Mouse (Mus musculus) neural tube, embryonic 15.5 days (tissue): ENCODE results near the gene Senp3. TPM values are rescaled to one million over a fixed set of nuclear protein-coding genes. Genes with fewer than 3 reads are reported as not detected.
"Not testable (repeated sequence)": the region's sequence is repeated elsewhere in the genome, so short reads cannot be mapped to it uniquely, and the experiment has no call there.

Source experiments
- ATAC-seq: fragments of 200-750 bp; cut with Nextera tagmentation; 2 replicates; pipeline ENCODE4 v1.8.0; 2017; ENCODE audit warnings: mild to moderate bottlenecking, moderate TSS enrichment, moderate library complexity; ENCODE audit not compliant: low FRiP score
- H3K27ac ChIP-seq: fragments of 300-500 bp; sonication (generic); replicated peaks from 2 replicates; pipeline ENCODE4 v1.5.1; 2015; ENCODE audit warnings: mild to moderate bottlenecking, inconsistent platforms
- H3K27me3 ChIP-seq: fragments of 300-500 bp; sonication (generic); replicated peaks from 2 replicates; pipeline ENCODE4 v1.6.1; 2015; ENCODE audit warnings: inconsistent platforms
- H3K36me3 ChIP-seq: fragments of 300-500 bp; sonication (generic); 2 replicates; pipeline ENCODE4 v1.6.1; 2015; ENCODE audit warnings: inconsistent platforms
- H3K4me1 ChIP-seq: fragments of 300-500 bp; sonication (generic); 2 replicates; pipeline ENCODE4 v1.6.1; 2015; ENCODE audit warnings: inconsistent platforms
- H3K4me2 ChIP-seq: fragments of 300-500 bp; sonication (generic); 2 replicates; pipeline ENCODE4 v1.6.1; 2015; ENCODE audit warnings: inconsistent platforms, mild to moderate bottlenecking, moderate library complexity
- H3K4me3 ChIP-seq: fragments of 300-500 bp; sonication (generic); replicated peaks from 2 replicates; pipeline ENCODE4 v1.5.1; 2015; ENCODE audit warnings: mild to moderate bottlenecking, inconsistent platforms
- H3K9ac ChIP-seq: fragments of 300-500 bp; sonication (generic); replicated peaks from 2 replicates; pipeline ENCODE4 v1.6.1; 2015; ENCODE audit warnings: mild to moderate bottlenecking, inconsistent platforms
- H3K9me3 ChIP-seq: fragments of 300-500 bp; sonication (generic); replicated peaks from 2 replicates; pipeline ENCODE4 v1.6.1; 2016; ENCODE audit warnings: inconsistent platforms
- WGBS: fragments of 180-500 bp; shearing (Covaris S2); methylation state at CpG from one replicate; pipeline ENCODE4 v1.1.7; 2015; ENCODE audit warnings: mixed read lengths; 5-methylcytosine and 5-hydroxymethylcytosine counted together
- microRNA counts: library from miRNA; unstranded; fragments of <30 nt; microRNA quantifications from one replicate; lab custom pipeline; 2016
- microRNA-seq: library from miRNA; unstranded; fragments of <30 nt; microRNA quantifications from one replicate; pipeline ENCODE4, GENCODE M21; 2017
- polyA plus RNA-seq: library from polyadenylated mRNA; unstranded; fragments of >200 nt; fragmentation: Nextera tagmentation; extraction: Ambion mirVana; gene quantifications from 2 replicates; pipeline ENCODE4 v1.2.1, GENCODE M21; 2015

Gene Senp3
- polyA plus RNA-seq, 1 experiment from 2014 or later: 109 TPM

- no peaks in the 10 kb centered on the region for H3K9me3 ChIP-seq
These were observed 52.1 kb downstream of the Senp3 start for GRCm38 (mm10) chr11:69629802-69630201.

GRCm38 (mm10) chr11:69628286-69628685, 53.6 kb downstream of the Senp3 start:
- H3K36me3 ChIP-seq: no peaks in the 10 kb centered on the region
- H3K9ac ChIP-seq: no peak overlapping the region
- H3K27ac ChIP-seq: no peak overlapping the region
- no peak overlapping the region for H3K4me3 ChIP-seq
- no peaks in the 10 kb centered on the region for H3K27me3 ChIP-seq
- H3K9me3 ChIP-seq: no peaks in the 10 kb centered on the region
- H3K4me1 ChIP-seq: peaks cover 6% of the 10 kb centered on the region
- ATAC-seq: no peak
- no peak overlapping the region for H3K4me2 ChIP-seq
- 36% methylated on average over 6 of the region's 6 CpGs for WGBS

More at GRCm38 (mm10) chr11:69629802-69630201, 52.1 kb downstream of the Senp3 start:
- 71% methylated on average over 1 of the region's 1 CpGs for WGBS
- H3K4me3 ChIP-seq: no peak overlapping the region
- no peak for ATAC-seq
- H3K27ac ChIP-seq: no peak overlapping the region
- no peaks in the 10 kb centered on the region for H3K27me3 ChIP-seq
- no peaks in the 10 kb centered on the region for H3K36me3 ChIP-seq
- no peak overlapping the region for H3K9ac ChIP-seq
- H3K4me1 ChIP-seq: peaks cover 15% of the 10 kb centered on the region
- H3K4me2 ChIP-seq: no peak overlapping the region

GRCm38 (mm10) chr11:69624339-69624738, 57.5 kb downstream of the Senp3 start:
- not testable (repeated sequence) for H3K9me3 ChIP-seq, H3K9ac ChIP-seq, H3K36me3 ChIP-seq, H3K4me3 ChIP-seq, H3K27me3 ChIP-seq, H3K27ac ChIP-seq, H3K4me2 ChIP-seq, ATAC-seq
- peaks cover 22% of the 10 kb centered on the region for H3K4me1 ChIP-seq
- WGBS: 93% methylated on average over 2 of the region's 2 CpGs

MicroRNAs within 50 kb of the gene (microRNA counts, 519-probe panel; counts per million panel counts)
- not detected for microRNA mmu-miR-1934 (lab: Ali Mortazavi, UCI)
- microRNA mmu-miR-467f (lab: Ali Mortazavi, UCI): 2,296 counts per million, percentile 51 among the panel's probes with 10 or more counts

Small RNA genes lying within 50 kb of the gene (microRNA-seq; reads per million reads assigned to microRNA genes)
- gene Mir1934: 1.6 reads per million
- gene Mir467f: not detected

Other genes with a start within 250 kb of the Senp3 start
- gene Dnah2, start 133.0 kb downstream of the Senp3 start, polyA plus RNA-seq: 3.1 and 3.5 TPM in 2 replicates
- 113 and 126 TPM in 2 replicates for gene Efnb3, start 121.9 kb downstream of the Senp3 start, polyA plus RNA-seq
- 18.1 and 18.8 TPM in 2 replicates for gene Wrap53, start 101.8 kb downstream of the Senp3 start, polyA plus RNA-seq
- 51.8 and 85.1 TPM in 2 replicates for gene Trp53, start 101.7 kb downstream of the Senp3 start, polyA plus RNA-seq
- gene Atp1b2, start 76.1 kb downstream of the Senp3 start, polyA plus RNA-seq: 76.7 and 77.0 TPM in 2 replicates
- not detected in 2 replicates for gene Shbg, start 64.2 kb downstream of the Senp3 start, polyA plus RNA-seq
- 22.0 and 24.7 TPM in 2 replicates for gene Sat2, start 60.1 kb downstream of the Senp3 start, polyA plus RNA-seq
- 32.5 and 38.7 TPM in 2 replicates for gene Fxr2, start 49.1 kb downstream of the Senp3 start, polyA plus RNA-seq
- not detected in 2 replicates for gene Sox15, start 26.8 kb downstream of the Senp3 start, polyA plus RNA-seq
- 95.1 and 101 TPM in 2 replicates for gene Mpdu1, start 19.4 kb downstream of the Senp3 start, polyA plus RNA-seq
- 9.0 and 13.0 TPM in 2 replicates for gene Cd68, start 15.9 kb downstream of the Senp3 start, polyA plus RNA-seq
- gene Eif4a1, start 9.7 kb downstream of the Senp3 start, polyA plus RNA-seq: 437 and 477 TPM in 2 replicates
- 0.19 and 0.43 TPM in 2 replicates for gene Tnfsf13, start 3.7 kb upstream of the Senp3 start, polyA plus RNA-seq
- gene Tnfsf12, start 13.8 kb upstream of the Senp3 start, polyA plus RNA-seq: 4.1 and 5.3 TPM in 2 replicates
- 1.8 and 2.3 TPM in 2 replicates for gene Tnfsfm13, start 14.0 kb upstream of the Senp3 start, polyA plus RNA-seq
- gene Polr2a, start 76.6 kb upstream of the Senp3 start, polyA plus RNA-seq: 13.2 and 18.7 TPM in 2 replicates
- gene Slc35g3, start 79.9 kb upstream of the Senp3 start, polyA plus RNA-seq: 0.19 TPM in 1 of 2 replicates, not detected in the other
- gene Zbtb4, start 83.8 kb upstream of the Senp3 start, polyA plus RNA-seq: 4.7 and 5.3 TPM in 2 replicates
- gene Chrnb1, start 113.9 kb upstream of the Senp3 start, polyA plus RNA-seq: 2.1 and 3.0 TPM in 2 replicates
- gene Fgf11, start 119.8 kb upstream of the Senp3 start, polyA plus RNA-seq: 8.5 and 8.7 TPM in 2 replicates
- gene Tmem102, start 123.5 kb upstream of the Senp3 start, polyA plus RNA-seq: 1.1 and 4.2 TPM in 2 replicates
- gene Gm39566, start 133.2 kb upstream of the Senp3 start, polyA plus RNA-seq: not detected in 2 replicates
- gene Spem2, start 136.4 kb upstream of the Senp3 start, polyA plus RNA-seq: not detected in 2 replicates
- gene Spem1, start 140.1 kb upstream of the Senp3 start, polyA plus RNA-seq: 0.29 and 0.34 TPM in 2 replicates
- 19.4 and 21.4 TPM in 2 replicates for gene Nlgn2, start 155.7 kb upstream of the Senp3 start, polyA plus RNA-seq
- 368 and 430 TPM in 2 replicates for gene Tmem256, start 156.4 kb upstream of the Senp3 start, polyA plus RNA-seq
- 44.3 and 53.1 TPM in 2 replicates for gene Plscr3, start 164.3 kb upstream of the Senp3 start, polyA plus RNA-seq
- gene Tnk1, start 176.6 kb upstream of the Senp3 start, polyA plus RNA-seq: 0.19 and 1.9 TPM in 2 replicates
- gene Tmem95, start 195.9 kb upstream of the Senp3 start, polyA plus RNA-seq: not detected in 2 replicates
- gene Kctd11, start 199.3 kb upstream of the Senp3 start, polyA plus RNA-seq: 2.1 and 3.2 TPM in 2 replicates
- 0.40 and 16.3 TPM in 2 replicates for gene Acap1, start 213.5 kb upstream of the Senp3 start, polyA plus RNA-seq
- gene 2810408A11Rik, start 218.9 kb upstream of the Senp3 start, polyA plus RNA-seq: 6.3 and 6.5 TPM in 2 replicates
- 15.7 and 17.0 TPM in 2 replicates for gene Neurl4, start 219.0 kb upstream of the Senp3 start, polyA plus RNA-seq
- gene Gps2, start 231.8 kb upstream of the Senp3 start, polyA plus RNA-seq: 63.1 and 64.7 TPM in 2 replicates
- gene Eif5a, start 239.9 kb upstream of the Senp3 start, polyA plus RNA-seq: 1,034 and 1,270 TPM in 2 replicates